Mouse (Mus musculus) myocyte (in vitro differentiated cells): ENCODE measurements around the gene Tmem219. TPM values are rescaled to one million over a fixed set of nuclear protein-coding genes. Genes with fewer than 3 reads are reported as not detected.
"Not testable (repeated sequence)": the region's sequence is repeated elsewhere in the genome, so short reads cannot be mapped to it uniquely, and the experiment has no call there.

Experiments
- H3K27me3 ChIP-seq: one replicate; pipeline ENCODE4 v1.6.1; 2011; ENCODE audit not compliant: control insufficient read depth, insufficient read depth, insufficient read length
- H3K36me3 ChIP-seq: one replicate; pipeline ENCODE4 v1.6.1; 2011; ENCODE audit not compliant: control insufficient read depth, insufficient read depth
- H3K4me2 ChIP-seq: one replicate; pipeline ENCODE4 v1.6.1; 2011; ENCODE audit warnings: low read depth, control low read depth
- H3K4me3 ChIP-seq: one replicate; pipeline ENCODE4 v1.5.1; 2011; ENCODE audit warnings: mild to moderate bottlenecking, control low read depth, moderate library complexity
- H3K79me2 ChIP-seq: one replicate; pipeline ENCODE4 v1.6.1; 2011; ENCODE audit not compliant: control insufficient read depth, insufficient read depth
- H3ac ChIP-seq: one replicate; pipeline ENCODE4 v1.6.1; 2011; ENCODE audit not compliant: control insufficient read depth, insufficient read length
- CEBPB ChIP-seq: IDR thresholded peaks from 2 replicates; pipeline ENCODE4 v1.6.1; 2011; ENCODE audit warnings: mild to moderate bottlenecking, moderate library complexity; ENCODE audit not compliant: poor library complexity, insufficient read depth, severe bottlenecking
- E2F4 ChIP-seq: IDR thresholded peaks from one replicate; pipeline ENCODE4 v1.6.1; 2011; ENCODE audit warnings: mild to moderate bottlenecking, control low read depth, moderate library complexity; ENCODE audit not compliant: insufficient read depth
- MAX ChIP-seq: IDR thresholded peaks from one replicate; pipeline ENCODE4 v1.6.1; 2011; ENCODE audit warnings: low read depth, mild to moderate bottlenecking, control low read depth
- MYOD1 ChIP-seq, 3 experiments: IDR thresholded peaks; one replicate each; pipeline ENCODE4 v1.6.1; 2011; ENCODE audit warnings: control low read depth in 2 of 3, low read depth in 2 of 3, mild to moderate bottlenecking in 2 of 3, moderate library complexity in 1 of 3; ENCODE audit not compliant: insufficient read length in 2 of 3, control insufficient read depth in 1 of 3
- MYOG ChIP-seq, 3 experiments: IDR thresholded peaks; one replicate each; pipeline ENCODE4 v1.6.1; 2011; ENCODE audit warnings: control low read depth in 2 of 3, low read depth in 2 of 3, mild to moderate bottlenecking in 2 of 3; ENCODE audit not compliant: insufficient read length in 2 of 3, control insufficient read depth in 1 of 3, insufficient read depth in 1 of 3
- POLR2A ChIP-seq: IDR thresholded peaks from one replicate; pipeline ENCODE4 v1.6.1; 2011; ENCODE audit warnings: low read depth, mild to moderate bottlenecking, control low read depth, moderate library complexity; ENCODE audit not compliant: insufficient read length
- POLR2AphosphoS2 ChIP-seq: IDR thresholded peaks from one replicate; pipeline ENCODE4 v1.6.1; 2011; ENCODE audit warnings: low read depth, control low read depth; ENCODE audit not compliant: insufficient read length
- REST ChIP-seq: IDR thresholded peaks from one replicate; pipeline ENCODE4 v1.6.1; 2011; ENCODE audit warnings: mild to moderate bottlenecking, control low read depth, moderate library complexity; ENCODE audit not compliant: insufficient read depth, insufficient read length
- SRF ChIP-seq: IDR thresholded peaks from one replicate; pipeline ENCODE4 v1.6.1; 2011; ENCODE audit warnings: low read depth; ENCODE audit not compliant: control insufficient read depth, insufficient read length
- TCF12 ChIP-seq: IDR thresholded peaks from one replicate; pipeline ENCODE4 v1.6.1; 2011; ENCODE audit warnings: mild to moderate bottlenecking, control low read depth; ENCODE audit not compliant: poor library complexity, insufficient read depth, severe bottlenecking
- TCF3 ChIP-seq: IDR thresholded peaks from one replicate; pipeline ENCODE4 v1.6.1; 2011; ENCODE audit warnings: low read depth, control low read depth; ENCODE audit not compliant: insufficient read length
- USF1 ChIP-seq: IDR thresholded peaks from one replicate; pipeline ENCODE4 v1.6.1; 2011; ENCODE audit warnings: low read depth, mild to moderate bottlenecking, control low read depth, moderate library complexity
- polyA plus RNA-seq: library from polyadenylated mRNA; unstranded; fragments of >200 nt; fragmentation: generic; extraction: Trizol; gene quantifications from one replicate; pipeline ENCODE4 v1.2.1, GENCODE M21; 2012; ENCODE audit warnings: missing spikeins

The Tmem219 gene
- polyA plus RNA-seq, 1 experiment, result 34.1 TPM

DNA sequence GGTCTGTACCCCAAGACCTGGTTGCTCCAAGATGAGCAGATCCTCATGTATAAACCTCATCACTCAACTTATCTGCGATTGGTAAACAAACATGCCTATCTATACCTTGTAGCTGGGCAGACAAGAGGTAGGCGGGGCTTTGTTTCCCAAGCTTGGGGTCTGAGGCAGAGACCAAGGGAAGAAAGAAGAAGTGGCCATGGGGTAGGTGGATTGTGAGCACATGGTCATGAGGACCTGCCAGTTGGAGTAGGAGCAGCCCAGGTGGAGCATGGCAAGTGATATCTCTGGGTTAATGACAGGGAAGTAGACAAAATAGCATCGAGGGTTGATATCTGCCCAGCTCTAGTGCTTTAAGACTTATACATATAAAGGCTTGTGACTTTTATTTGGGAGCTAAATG is 7.9 kb downstream of the Tmem219 start:
- Histone ChIP-seq H3ac (no peak overlapping the region), H3K36me3 (no peaks in the 10 kb centered on the region), H3K27me3 (peaks cover 10% of the 10 kb centered on the region), H3K4me3 (no peak overlapping the region), H3K79me2 (no peaks in the 10 kb centered on the region), H3K4me2 (no peak overlapping the region)
- TF ChIP-seq CEBPB, result no peak
- no peak for TF ChIP-seq REST
- TF ChIP-seq TCF3, result no peak

DNA sequence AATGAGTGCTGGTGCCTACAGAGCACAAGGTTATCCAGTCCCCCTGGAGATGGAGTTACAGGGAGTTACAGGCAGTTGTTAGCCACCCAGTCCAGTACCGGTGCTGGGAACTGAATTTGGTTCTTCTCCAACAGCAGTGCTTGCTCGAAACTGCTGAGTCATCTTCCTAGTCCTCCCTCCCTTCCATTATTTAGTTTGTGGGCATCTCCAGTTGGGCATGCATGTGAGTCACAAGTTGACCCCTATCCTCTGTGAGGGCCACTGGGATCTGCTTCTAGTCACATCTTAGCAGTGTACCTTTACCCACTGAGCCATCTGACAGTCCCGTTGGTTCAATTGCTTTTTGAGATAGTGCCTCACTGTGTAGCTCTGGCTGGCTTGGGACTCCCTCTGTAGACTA is 17.1 kb downstream of the Tmem219 start:
- no peaks in the 10 kb centered on the region for H3K79me2 ChIP-seq
- TF ChIP-seq TCF3 (no peak), CEBPB (no peak), SRF (no peak), MYOD1 (IDR thresholded peaks at IDR 0.05; ENCODE audit: control insufficient read depth in 1 of 3, insufficient read length in 2 of 3, low read depth in 2 of 3) (no peak), MYOG (IDR thresholded peaks at IDR 0.05; ENCODE audit: control insufficient read depth in 1 of 3, insufficient read depth in 1 of 3, insufficient read length in 2 of 3, low read depth in 2 of 3) (no peak), TCF12 (no peak), POLR2AphosphoS2 (no peak), MAX (no peak), REST (no peak), POLR2A (no peak), E2F4 (no peak), USF1 (no peak)
- H3K4me2 ChIP-seq, result no peak overlapping the region
- no peaks in the 10 kb centered on the region for H3K27me3 ChIP-seq
- no peaks in the 10 kb centered on the region for H3K36me3 ChIP-seq
- H3K4me3 ChIP-seq, result no peak overlapping the region
- no peak overlapping the region for H3ac ChIP-seq

DNA sequence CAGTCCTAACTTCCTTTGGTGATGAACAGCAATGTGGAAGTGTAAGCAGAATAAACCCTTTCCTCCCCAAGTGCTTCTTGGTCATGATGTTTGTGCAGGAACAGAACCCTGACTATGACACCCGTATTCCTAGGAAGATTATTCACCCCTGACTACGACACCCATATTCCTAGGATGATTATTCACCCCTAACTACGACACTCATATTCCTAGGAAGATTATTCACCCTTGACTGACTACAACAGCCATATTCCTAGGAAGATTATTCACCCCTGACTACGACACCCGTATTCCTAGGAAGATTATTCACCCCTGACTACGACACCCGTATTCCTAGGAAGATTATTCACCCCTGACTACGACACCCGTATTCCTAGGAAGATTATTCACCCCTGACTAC is 22.9 kb downstream of the Tmem219 start:
- H3ac ChIP-seq, H3K4me2 ChIP-seq, H3K4me3 ChIP-seq, H3K36me3 ChIP-seq, H3K79me2 ChIP-seq, H3K27me3 ChIP-seq: not testable (repeated sequence)

DNA sequence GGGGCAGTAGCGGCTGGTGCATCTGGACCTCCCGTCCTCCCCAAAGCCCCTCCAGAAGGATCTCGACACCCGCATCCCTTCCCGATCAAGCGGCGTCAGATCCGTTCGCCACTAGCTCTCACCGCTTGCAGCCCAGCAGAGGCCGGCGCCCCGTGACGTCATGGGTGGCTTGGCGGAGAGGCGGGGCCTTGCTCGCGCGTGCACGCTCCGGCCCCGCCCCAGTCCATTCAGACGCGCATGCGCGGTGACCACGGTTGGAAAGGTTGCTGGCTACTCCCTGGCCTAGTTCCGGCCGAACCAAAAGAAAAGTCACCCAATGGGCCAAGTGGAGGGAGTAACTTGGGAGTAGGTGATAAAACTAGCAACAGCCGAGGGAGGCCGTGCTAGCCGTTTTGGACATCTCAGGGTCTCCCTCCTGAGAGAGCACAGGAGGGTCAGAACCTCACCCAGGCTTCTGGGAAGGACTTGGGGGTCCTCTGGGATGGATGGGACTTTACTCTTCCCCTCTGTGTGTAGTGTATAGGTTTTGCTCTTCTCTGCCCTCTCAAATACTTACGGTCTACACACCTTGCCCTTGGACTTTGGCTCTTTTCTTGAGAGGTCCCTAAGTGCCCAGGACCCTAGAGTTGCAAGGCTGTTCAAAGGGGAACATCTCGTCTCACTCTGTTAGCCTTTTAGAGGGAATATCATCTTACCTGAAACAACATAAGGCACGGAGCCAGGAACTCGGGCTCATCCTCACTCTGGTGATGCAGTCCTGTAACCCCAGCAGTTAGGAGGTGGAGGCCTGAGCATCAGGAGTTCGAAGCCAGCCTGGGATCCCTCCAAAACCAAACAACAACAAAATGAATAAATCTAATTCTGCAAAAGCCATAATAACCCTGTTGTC is 24.4 kb downstream of the Tmem219 start:
- Histone ChIP-seq H3K36me3 (no peaks in the 10 kb centered on the region), H3K79me2 (no peaks in the 10 kb centered on the region), H3K27me3 (no peaks in the 10 kb centered on the region), H3ac (peak overlapping the region; percentile 25), H3K4me2 (peak overlapping the region; percentile 99), H3K4me3 (peak overlapping the region; percentile 62)
- no peak for TF ChIP-seq MYOG (IDR thresholded peaks at IDR 0.05; ENCODE audit: control insufficient read depth in 1 of 3, insufficient read depth in 1 of 3, insufficient read length in 2 of 3, low read depth in 2 of 3)
- TF ChIP-seq POLR2AphosphoS2, result peak; percentile 94
- TF ChIP-seq MAX, result no peak
- no peak for TF ChIP-seq MYOD1 (IDR thresholded peaks at IDR 0.05; ENCODE audit: control insufficient read depth in 1 of 3, insufficient read length in 2 of 3, low read depth in 2 of 3)
- no peak for TF ChIP-seq CEBPB
- peak; percentile 93 for TF ChIP-seq POLR2A
- no peak for TF ChIP-seq TCF3
- no peak for TF ChIP-seq TCF12

DNA sequence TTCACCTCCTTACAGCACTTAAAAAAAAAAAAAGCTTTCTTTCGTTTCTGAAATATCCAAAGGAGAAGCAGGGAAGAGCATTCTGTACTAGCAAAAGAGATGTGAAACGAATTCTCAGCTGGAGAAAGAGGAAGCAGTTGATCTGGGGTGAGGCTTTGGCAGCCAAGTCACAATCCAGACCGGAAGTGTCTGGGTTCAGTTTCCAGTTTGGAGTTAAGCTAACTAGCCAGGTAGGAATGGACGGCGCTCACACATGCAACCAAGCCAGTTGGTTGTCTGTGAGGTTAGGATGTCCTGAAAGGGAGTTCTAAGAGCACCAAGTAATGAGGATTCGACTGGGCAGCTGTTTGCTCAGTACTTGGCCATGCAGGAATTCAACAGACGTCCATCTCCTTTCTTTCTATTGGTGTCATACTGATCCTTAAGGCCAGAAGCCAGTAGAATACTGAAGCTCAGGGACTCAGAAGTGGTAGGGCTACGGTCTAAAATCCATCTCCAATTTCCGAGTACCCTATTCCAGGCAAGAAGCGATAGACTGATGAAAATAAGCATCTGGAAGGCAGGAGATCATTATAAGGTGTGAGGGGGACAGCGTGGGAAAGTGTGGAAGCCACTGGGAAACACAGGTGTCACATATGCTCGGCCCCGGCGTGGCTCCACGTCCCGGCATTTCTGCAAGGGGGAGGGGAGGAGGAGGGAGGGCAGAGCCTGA is 25.2 kb downstream of the Tmem219 start:
- no peaks in the 10 kb centered on the region for H3K79me2 ChIP-seq
- peak overlapping the region; percentile 99 for H3K4me2 ChIP-seq
- no peaks in the 10 kb centered on the region for H3K36me3 ChIP-seq
- peak overlapping the region; percentile 25 for H3ac ChIP-seq
- no peaks in the 10 kb centered on the region for H3K27me3 ChIP-seq
- TF ChIP-seq TCF12 (no peak), MYOG (IDR thresholded peaks at IDR 0.05; ENCODE audit: control insufficient read depth in 1 of 3, insufficient read depth in 1 of 3, insufficient read length in 2 of 3, low read depth in 2 of 3) (no peak), CEBPB (no peak), USF1 (no peak), POLR2AphosphoS2 (no peak), MYOD1 (IDR thresholded peaks at IDR 0.05; ENCODE audit: control insufficient read depth in 1 of 3, insufficient read length in 2 of 3, low read depth in 2 of 3) (peak in 1 of 3 experiments; percentile 26), POLR2A (no peak), MAX (no peak), SRF (no peak)
- peak overlapping the region; percentile 62 for H3K4me3 ChIP-seq
